Mouse (Mus musculus): ENCODE measurements around the gene Poln. TPM values are rescaled to one million over a fixed set of nuclear protein-coding genes. Genes with fewer than 3 reads are reported as not detected.

Poln gene
- under 1 TPM; 0.67 to 0.81 TPM for total RNA-seq (2021)
- long read RNA-seq, experiment 1 = 0 reads
- long read RNA-seq, experiment 2 = 0 reads

DNA sequence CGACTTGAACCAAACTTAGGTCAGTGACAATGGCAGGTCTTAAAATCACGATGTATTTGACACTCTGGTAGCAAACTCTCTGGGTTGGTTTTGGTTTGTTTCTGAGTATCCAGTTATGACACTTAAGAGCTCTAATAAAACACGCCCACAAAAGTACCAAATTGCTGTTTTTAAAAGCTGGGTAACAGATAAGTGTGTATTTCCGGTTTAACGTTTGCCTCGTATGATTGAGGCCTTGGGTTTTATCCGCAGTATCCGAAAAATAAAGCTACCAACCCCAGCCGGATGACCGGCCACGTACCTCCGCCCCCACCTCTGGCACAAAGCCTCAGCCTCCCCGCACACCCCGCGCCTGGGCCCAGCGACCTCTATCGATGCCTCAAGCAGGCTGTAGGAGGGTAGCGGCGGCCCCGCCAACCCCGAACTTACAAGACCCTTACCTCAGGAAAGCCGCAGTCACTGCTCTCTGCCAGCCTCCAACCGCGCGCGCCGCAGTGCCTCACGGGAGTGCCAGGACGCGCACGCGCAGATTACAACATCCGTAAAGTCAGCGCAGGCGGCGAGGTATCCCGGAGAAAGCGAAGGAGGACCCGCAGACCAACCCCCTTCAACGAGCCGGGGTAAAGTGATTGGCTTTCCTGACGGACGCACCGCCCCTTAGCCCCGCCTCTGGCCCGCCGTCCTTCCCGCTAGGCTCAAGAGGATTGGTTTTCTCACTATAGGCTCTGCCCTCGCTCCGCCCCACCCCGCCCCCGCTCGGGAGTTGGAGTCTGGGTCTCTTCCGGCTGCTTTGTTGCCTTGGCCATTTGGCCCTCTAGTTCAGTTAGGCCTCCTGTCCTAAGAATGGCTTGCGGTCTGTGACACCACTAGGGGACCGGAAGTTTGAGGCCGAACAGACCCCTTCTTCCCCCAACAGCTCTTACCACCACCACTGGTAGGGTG lies at the start of gene Poln, which contains the start of gene Haus3:
Poln (minus strand) TSS at position 499 of the 942 bp plus-strand sequence.
Haus3 (minus strand) TSS at position 578 of the 942 bp plus-strand sequence.
- peak; percentile 95 to 99 for DNase-seq (ENCODE audit: low spot score in 2 of 2)

GRCm38 (mm10) chr5:34218672-34219071 lies 49.4 kb upstream of the Poln start:
- DNase-seq (ENCODE audit: low spot score in 2 of 2) = no peak

DNA sequence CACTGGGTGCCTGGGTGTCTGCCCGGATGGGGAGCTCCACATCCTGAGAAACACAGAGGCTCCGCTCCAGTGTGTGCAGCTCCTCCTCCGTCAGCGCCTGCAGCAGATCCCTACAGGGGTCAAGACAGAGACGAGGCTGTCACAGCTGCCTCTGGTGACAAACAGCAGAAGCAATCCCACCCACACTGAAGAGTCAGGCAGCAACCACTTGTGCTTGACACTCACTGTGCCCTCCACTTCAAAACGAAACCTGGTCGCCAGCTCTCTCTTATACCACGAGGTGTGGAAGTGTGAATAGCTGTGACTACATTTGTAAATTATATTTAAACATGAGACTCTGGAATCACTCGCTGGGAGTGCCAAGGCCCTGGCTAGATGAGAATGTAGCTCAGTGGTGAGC lies 48.5 kb upstream of the Poln start:
- DNase-seq (ENCODE audit: low spot score in 2 of 2) = no peak

DNA sequence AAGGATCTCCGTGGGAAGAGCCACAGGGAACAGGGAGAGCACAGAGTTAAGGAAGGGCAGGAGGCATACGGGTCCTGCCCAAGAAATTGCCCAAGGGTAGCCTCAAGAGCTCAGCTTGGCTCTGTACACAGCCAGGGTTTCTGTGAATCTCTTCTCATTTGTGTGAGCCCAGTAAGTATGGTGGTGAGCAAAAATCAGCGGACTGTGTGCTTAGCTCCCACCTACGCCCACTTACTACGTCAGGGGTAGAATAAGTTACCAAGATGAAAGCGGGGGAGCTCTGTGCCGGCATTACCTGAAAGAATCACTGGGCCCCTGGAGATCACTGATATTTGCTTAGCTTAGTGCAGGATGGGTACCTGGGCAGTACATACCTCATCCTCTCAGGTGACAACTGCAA lies 46.8 kb upstream of the Poln start:
- DNase-seq (ENCODE audit: low spot score in 2 of 2) = no peak

- DNase-seq (ENCODE audit: low spot score in 2 of 2) = no peak
These were observed 44.4 kb upstream of the Poln start for GRCm38 (mm10) chr5:34213659-34214058.

- peak; percentile 64 to 83 for DNase-seq (ENCODE audit: low spot score in 2 of 2)
These were observed 41.0 kb upstream of the Poln start for GRCm38 (mm10) chr5:34210279-34210678.

GRCm38 (mm10) chr5:34207503-34207902 lies 38.3 kb upstream of the Poln start:
- DNase-seq (ENCODE audit: low spot score in 2 of 2) = no peak

DNA sequence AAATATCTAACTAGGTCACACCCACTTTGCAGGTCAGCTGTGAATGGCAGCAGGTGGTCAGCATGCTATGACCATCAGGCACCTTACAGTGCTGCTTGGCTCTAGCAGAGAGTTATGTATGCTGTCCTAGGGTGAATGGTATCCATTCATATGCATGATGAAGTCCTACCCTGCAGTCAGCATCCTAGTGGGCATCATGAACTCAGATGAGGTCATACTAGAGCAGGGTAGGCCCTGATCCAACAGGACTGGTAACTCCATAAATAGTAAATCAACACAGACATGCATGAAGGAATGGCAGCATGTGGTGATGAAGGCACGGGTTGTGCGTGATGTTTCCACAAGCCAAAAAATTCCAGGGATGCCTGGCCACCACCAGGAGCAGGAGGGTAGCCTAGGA lies 36.5 kb upstream of the Poln start:
- DNase-seq (ENCODE audit: low spot score in 2 of 2) = no peak

GRCm38 (mm10) chr5:34204911-34205310 lies 35.7 kb upstream of the Poln start:
- no peak for DNase-seq (ENCODE audit: low spot score in 2 of 2)

DNA sequence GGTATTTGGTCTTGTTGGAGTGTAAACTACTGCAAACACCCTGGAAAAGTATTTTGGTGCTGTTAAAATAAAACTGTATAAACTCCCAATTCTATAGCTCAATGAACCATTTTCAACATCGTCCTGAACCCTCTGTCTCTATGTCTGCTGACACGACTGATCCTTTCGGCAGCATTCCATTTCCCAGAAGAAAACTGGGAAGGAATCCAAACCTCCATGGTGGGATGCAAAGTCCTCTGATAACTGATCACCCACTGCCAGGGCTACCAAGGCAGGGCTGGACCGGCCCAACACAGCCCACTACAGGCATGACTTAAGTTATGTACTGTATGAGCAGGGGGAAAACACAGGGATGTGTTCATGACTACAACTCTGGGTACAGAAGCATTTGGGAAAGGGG lies 32.8 kb upstream of the Poln start:
- no peak for DNase-seq (ENCODE audit: low spot score in 2 of 2)

- DNase-seq (ENCODE audit: low spot score in 2 of 2) = no peak
These were observed 32.1 kb upstream of the Poln start for GRCm38 (mm10) chr5:34201396-34201795.

DNA sequence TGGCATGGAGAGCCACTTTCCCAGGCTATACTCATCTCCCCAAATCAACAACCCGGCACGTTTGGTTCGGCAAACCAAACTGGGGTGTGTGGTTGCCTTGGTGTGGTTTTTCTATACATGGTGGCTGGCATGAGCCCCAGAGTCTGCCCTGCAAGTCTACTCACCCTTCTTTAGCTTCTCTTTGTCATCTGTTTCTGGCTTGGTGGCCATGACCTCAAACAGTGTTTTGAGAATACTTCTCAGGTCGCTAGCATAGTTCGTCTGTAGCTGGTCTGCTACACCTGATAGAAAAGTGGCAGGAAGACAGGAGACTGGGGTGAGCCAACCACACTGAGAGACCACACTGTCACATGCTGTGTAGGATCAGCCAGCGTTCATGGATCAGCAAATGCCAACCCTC lies 29.4 kb upstream of the Poln start:
- no peak for DNase-seq (ENCODE audit: low spot score in 2 of 2)

DNA sequence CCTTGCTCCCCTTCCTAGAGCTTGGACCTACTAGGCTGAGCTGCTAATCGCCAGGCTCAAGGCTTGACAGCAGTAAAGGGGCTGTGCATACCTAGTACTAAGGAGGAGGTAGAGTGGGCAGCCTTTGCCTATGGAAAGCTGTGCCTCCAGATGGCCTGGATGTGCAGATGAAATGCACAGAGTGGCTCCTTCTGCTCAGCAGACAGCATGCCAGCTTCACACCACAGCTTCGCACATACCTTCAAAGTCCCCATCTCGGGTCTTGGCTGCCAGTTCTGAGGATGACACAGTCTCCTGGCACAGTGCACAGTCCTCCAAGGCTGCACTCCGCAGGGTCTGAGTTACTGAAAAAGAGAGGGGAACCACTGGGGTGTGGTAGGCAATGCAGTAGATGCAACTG lies 28.0 kb upstream of the Poln start:
- DNase-seq (ENCODE audit: low spot score in 2 of 2) = no peak

GRCm38 (mm10) chr5:34196423-34196822 lies 27.2 kb upstream of the Poln start:
- DNase-seq (ENCODE audit: low spot score in 2 of 2) = no peak

- no peak for DNase-seq (ENCODE audit: low spot score in 2 of 2)
These were observed 26.5 kb upstream of the Poln start for GRCm38 (mm10) chr5:34195786-34196185.

- no peak for DNase-seq (ENCODE audit: low spot score in 2 of 2)
These were observed 25.9 kb upstream of the Poln start for GRCm38 (mm10) chr5:34194975-34195662.

- DNase-seq (ENCODE audit: low spot score in 2 of 2) = no peak
These were observed 25.2 kb upstream of the Poln start for GRCm38 (mm10) chr5:34194426-34194825.

- DNase-seq (ENCODE audit: low spot score in 2 of 2) = no peak
These were observed 22.6 kb upstream of the Poln start for GRCm38 (mm10) chr5:34191843-34192242.

- DNase-seq (ENCODE audit: low spot score in 2 of 2) = no peak
These were observed 21.8 kb upstream of the Poln start for GRCm38 (mm10) chr5:34191021-34191420.

DNA sequence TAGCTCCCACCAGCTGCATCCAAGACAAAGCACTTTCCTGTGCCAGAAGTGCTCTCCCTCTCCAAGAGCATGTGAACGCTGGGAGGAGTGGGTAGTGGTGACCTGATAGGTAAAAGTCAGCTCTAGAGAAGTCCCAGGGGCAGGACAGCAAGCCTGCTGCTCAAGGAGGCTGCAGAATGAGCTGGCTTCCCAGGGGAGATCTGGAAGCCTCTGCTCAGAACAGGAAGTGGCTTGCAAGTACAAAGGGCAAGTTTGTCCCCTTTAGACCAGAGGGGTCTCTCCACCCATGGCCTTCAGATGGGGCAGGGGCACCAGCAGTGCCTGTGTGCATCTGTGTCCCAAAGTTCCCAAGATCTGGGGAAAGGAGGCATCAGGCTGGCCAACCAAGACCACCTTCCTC lies 20.3 kb upstream of the Poln start:
- DNase-seq (ENCODE audit: low spot score in 2 of 2) = no peak

DNA sequence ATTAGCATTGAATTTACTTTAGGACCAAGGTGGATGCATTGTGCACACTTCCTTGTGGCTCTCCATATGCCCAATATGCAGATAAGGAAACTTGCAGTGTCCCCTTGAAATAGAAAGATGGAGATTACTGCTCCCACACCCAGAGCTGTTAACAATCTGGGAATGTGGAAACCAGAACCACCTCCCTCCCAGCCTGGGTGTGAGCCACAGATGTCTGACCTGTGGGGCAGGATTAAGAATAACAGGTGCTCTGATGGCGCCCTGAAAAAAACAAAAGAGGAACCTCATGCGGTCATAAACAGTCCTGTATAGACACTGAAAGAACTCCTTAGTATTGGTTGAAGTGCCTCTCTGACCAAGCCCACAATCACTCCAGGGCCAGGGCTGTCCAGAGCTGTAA lies 19.6 kb upstream of the Poln start:
- DNase-seq (ENCODE audit: low spot score in 2 of 2) = no peak

GRCm38 (mm10) chr5:34187601-34188316 lies 18.5 kb upstream of the Poln start, which contains the start of gene Mxd4:
TSS of gene Mxd4 (minus strand) at chr5:34187720.
- peak; percentile 99 to 100 for DNase-seq (ENCODE audit: low spot score in 2 of 2)
